Mouse (Mus musculus) brain, embryonic 14.5 days (tissue): ENCODE results near the gene Slc5a1. TPM values are rescaled to one million over a fixed set of nuclear protein-coding genes. Genes with fewer than 3 reads are reported as not detected.
A peak's percentile ranks its signal among the peaks of the same experiment; 100 is the strongest.

ENCODE experiments used
- DNase-seq: peaks from one replicate; pipeline ENCODE4 v3.0.0-alpha.2; 2011; ENCODE audit warnings: low read depth
- CTCF ChIP-seq: fragments of 200-500 bp; IDR thresholded peaks from 2 replicates; pipeline ENCODE4 v1.5.1; 2012; ENCODE audit warnings: inconsistent platforms, mild to moderate bottlenecking, moderate library complexity, borderline replicate concordance; ENCODE audit not compliant: insufficient read depth, insufficient read length; ENCODE audit errors: extremely low read depth
- POLR2A ChIP-seq: fragments of 200-500 bp; IDR thresholded peaks from 2 replicates; pipeline ENCODE4 v1.6.1; 2012; ENCODE audit warnings: mild to moderate bottlenecking, inconsistent platforms, borderline replicate concordance; ENCODE audit not compliant: poor library complexity, insufficient read depth, insufficient read length, severe bottlenecking; ENCODE audit errors: extremely low read depth
- polyA plus RNA-seq: library from polyadenylated mRNA; depleted of rRNA; stranded (reverse); fragments of >200 nt; gene quantifications from 2 replicates; pipeline ENCODE4 v1.2.3, GENCODE M21; 2012; rRNA removed

Slc5a1 gene
- polyA plus RNA-seq, 1 experiment, result 0.07 TPM

DNA sequence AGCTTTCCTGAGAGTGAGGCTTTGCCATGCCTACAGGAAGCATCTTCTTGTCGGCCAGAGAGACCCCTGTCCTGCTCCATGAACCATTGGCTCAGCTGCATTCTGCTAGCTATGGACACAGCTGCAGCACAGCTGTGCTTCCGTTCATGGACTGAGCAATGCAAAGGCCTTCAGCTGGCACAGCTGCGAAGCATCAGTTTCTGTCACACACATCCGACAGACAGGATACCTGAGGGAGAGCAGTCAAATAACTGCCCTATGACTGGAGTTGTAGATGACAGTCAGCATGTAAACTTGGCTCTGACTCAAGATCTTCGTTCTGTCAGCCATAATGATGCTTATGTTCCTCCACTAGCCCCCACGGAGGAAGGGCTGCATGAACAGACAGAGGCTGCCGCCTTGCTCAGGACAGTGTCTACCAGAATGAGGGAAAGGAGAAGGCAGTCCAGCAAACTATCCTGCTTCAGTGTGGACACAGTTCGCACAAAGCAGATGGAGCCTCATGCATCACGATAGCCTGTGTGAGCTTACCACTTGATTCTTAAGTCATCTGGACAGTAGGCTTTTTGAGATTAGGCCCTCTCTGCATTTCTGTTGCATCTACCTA lies 91.3 kb downstream of the Slc5a1 start:
- DNase-seq, result no peak
- TF ChIP-seq CTCF, result no peak
- TF ChIP-seq POLR2A, result no peak

DNA sequence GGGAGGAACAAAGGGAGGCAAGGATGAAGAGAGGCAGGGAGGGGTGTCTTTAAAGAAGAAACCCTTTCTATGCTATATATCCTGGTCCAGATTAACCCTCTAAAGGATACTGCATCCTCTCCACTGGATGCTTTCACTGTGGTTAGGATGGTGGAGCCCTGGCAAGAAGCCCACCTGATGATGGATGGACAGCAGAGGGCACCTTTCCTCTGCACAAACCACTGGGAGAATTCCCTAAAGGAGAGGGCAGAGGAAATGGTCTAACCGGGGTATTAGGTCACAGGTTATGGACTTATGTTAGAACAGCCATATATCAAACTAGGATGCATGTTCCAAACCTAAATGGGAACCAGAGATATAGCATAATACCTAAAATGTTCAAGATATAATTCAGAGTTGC lies 96.1 kb downstream of the Slc5a1 start:
- TF ChIP-seq CTCF, result no peak
- no peak for TF ChIP-seq POLR2A
- no peak for DNase-seq

DNA sequence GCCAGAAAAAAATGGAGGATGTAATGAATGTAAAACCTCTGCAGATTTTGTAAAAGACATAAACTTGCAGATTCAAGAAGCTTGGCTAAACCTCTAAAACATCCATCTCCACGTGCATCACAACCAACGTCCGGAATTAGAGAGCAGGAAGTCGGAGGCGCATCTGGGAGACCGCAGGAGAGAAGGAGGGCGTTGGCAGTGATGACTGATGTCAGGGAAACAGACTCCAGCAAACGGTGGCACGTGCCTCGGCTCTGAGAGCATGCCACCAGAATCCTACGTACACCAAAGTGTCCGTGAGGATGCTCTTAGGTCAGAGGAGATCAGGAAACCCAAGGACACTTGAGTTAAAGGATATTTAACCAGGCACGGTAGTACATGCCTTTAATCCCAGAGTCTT lies 97.7 kb downstream of the Slc5a1 start:
- no peak for DNase-seq
- TF ChIP-seq POLR2A, result no peak
- no peak for TF ChIP-seq CTCF

DNA sequence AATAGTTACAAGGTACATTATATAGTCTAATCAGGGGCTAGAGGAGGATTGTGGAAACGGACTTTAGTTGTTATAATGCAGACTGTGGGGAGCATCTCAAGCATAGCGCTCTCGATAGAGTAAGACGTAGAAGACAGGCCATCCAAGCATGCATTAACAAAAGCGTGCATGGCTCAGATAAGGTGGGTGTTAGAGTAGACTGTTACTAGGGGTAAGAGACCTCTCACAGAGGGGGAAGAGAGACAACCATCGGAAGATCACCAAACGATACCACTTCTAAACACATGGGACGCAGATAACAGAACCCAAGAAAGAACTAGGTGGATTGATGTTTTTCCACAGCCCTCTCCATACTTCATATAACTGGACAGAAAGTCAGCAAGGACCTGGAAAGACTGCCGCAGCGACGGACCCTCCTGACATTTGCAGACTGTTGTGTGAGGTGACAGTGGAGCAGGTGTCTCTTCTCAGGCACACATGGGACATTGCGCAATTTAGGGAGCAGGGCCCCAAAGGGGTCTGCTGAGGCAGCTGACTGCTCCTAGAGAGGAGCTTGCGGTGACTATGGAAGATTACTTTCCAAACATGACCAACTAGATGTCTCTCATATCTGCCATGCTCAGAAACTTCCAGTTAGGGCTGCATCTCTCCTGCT lies 98.6 kb downstream of the Slc5a1 start:
- no peak for TF ChIP-seq POLR2A
- TF ChIP-seq CTCF, result no peak
- DNase-seq, result no peak

DNA sequence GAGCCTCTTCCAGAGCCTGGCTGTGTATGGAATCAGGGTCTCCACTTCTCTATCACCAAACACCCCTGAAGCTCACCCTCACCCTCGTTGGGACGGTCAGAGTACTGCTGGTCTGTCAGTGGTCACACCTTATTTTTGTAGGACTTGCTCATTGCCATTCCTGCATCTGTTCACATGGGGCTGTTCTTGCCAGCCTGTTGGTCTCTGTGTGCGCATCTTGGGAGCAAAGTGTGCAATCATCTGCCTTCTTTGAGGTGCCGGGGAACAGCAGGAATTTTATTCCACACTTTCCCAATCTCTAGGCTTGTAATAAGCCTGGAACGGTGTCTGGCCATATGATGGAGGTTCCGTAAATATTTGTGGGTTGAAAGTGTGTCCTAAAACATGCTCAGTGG lies 99.1 kb downstream of the Slc5a1 start:
- TF ChIP-seq CTCF, result no peak
- no peak for TF ChIP-seq POLR2A
- DNase-seq, result no peak

DNA sequence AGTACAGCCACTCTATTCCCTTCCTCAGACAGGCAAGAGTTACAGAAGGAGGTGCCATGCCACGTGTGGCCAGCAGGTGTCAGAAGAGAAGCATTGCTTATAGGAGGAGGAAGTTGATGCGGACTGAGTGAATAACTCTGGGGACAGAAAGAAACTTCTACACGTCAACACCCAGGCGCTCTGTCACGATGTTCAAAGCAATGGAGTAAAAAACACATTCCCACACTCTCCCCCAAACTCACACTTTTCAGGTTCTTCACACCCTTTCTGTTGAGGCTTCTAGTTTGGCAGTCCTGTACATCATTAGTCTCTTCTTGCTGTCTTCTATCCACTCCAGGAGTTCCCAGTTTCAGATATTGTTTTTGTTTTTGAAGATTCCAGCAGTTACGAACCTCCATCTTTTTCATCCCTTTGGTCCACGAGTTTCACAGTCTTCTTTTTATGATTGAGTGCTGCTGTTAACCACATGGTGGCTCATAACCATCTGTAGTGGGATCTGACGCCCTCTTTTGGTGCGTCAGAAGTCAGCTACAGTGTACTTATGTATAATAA lies 99.7 kb downstream of the Slc5a1 start:
- peak; percentile 88 for DNase-seq
- TF ChIP-seq CTCF, result peak; percentile 94
- TF ChIP-seq POLR2A, result no peak

DNA sequence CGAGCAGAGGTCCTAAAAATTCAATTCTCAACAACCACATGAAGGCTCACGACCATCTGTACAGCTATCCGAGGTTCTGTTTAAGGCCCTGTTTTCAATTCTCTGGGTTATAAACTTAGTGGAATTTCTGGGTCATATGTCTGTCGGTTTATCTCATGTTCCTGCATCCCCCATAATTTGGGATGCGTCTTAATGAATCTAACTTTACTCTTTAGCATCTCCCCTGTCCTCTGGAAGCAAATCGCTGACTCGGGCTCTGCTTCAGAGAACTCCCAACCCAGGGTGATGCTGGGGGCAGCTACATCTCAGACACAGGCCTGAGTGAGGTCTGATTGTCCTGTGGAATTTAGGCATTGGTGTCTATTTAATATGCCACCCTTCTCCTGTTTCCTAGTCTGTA lies 100.3 kb downstream of the Slc5a1 start:
- DNase-seq, result no peak
- TF ChIP-seq POLR2A, result no peak
- TF ChIP-seq CTCF, result no peak

DNA sequence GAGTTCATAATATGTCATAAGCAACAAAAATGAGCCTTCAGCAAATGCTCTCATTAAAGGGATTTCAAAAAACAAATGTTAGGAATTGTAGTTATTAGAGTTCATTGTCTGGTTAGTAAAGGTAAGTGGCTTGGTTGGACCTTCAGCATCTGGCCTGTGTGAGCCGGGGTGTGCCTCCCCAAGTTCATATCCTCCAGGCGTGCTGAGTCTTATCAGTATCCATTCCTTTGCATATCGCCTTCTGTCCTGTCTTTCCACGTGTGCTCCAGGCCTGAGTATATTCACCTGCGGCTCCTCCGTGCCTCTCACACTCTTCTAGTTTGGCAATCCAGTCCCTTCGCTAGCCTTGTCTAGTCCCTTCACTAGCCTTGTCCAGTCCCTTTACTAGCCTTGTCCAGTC lies 102.3 kb downstream of the Slc5a1 start:
- no peak for TF ChIP-seq CTCF
- no peak for TF ChIP-seq POLR2A
- no peak for DNase-seq

DNA sequence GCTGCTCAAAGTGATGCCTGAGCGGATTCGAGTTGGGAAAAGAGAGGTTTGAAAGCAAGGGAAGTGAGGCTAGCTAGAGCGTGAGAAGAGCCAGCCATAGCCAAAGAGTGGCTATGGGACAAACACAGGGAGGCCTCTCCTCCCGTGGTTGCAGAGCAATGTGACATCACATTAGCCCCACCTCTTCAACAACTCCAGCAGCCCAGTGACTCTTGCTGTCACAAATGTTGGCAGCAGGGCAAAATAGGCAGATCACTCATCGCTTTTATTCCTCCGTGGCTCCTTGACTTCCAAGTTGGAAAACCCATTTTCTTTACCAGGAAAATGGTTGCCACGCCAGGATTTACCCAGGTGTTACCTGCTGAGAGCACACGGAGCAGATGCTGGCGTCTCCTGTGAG lies 103.1 kb downstream of the Slc5a1 start:
- TF ChIP-seq CTCF (no peak), POLR2A (no peak)
- no peak for DNase-seq

DNA sequence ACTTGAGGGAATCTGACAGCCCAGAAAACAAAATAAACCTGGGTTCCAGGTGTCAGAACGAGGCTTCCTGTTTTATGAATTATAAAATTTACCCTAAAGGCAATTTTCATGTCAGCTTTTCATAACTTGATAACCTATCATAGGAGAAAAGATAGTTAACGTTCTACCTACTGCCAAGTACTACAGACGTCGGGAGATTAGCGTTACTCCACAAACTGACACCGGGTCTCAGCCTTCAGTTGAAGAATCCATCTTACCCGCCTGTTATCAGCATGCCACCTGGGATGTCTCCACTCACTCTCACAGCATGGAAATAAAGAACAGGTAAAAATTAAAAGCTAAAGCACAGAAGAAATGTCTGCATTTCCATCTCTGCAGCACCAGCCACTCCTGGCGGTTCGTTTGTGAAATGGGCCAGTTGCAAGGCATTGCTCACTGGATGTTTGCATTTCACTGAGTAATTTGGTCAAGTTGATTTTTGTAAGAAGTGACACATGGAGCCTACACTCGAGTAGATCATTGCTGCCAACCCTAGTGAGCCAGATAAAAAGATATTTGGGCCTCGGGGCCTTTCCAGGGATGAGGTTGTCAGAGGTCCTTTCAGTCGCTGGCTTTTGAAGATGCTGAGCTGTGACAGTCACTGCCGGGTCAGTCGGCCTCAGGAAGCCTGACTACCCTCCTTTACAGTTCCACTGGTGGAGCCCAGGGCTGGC lies 104.7 kb downstream of the Slc5a1 start:
- TF ChIP-seq CTCF (no peak), POLR2A (no peak)
- no peak for DNase-seq

DNA sequence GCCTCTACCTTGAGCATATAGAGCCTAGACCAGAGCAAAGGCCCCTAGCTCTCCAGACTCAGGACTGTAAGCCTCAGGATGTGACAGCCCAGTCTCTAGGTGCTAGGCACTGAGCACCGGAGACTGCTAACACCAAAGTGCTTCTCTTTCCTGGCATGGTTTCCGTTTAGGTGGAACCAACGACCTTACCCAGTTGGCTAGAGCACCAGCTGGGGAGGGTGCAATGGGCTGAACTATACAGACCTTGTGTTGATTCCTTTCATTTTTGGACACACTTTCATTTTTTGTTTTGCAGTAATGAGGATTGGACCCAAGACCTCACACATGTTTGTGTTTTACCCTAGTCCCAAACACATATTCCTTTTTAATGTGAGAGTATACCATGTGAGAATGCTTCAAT lies 106.5 kb downstream of the Slc5a1 start:
- no peak for TF ChIP-seq POLR2A
- TF ChIP-seq CTCF, result no peak
- no peak for DNase-seq

DNA sequence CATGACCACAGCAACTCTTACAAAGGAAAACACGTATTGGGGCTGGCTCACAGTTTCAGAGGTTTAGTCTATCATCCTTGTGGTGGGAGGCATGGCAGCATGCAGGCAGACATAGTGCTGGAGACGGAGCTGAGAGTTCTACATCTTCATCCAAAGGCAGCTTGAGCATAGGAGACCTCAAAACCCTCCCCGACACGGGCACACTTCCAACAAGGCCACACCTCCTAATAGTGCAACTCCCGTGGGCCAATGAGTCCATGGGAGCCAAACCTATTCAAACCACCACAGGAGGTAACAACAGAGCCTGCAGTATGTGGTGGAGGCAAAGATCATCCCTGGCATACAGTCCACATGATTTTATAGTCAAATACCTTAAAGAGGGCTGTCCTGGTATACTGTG lies 107.2 kb downstream of the Slc5a1 start:
- TF ChIP-seq POLR2A (no peak), CTCF (no peak)
- no peak for DNase-seq

Other genes with a start within 250 kb of the Slc5a1 start
- 10.1 and 15.7 TPM in 2 replicates for gene Prr14l, start 250.0 kb upstream of the Slc5a1 start, polyA plus RNA-seq
- gene Depdc5, start 240.5 kb upstream of the Slc5a1 start, polyA plus RNA-seq, result 44.2 and 48.0 TPM in 2 replicates
- 379 and 484 TPM in 2 replicates for gene Ywhah, start 85.4 kb upstream of the Slc5a1 start, polyA plus RNA-seq
- 2.8 and 3.8 TPM in 2 replicates for gene Spon2, start 114.2 kb downstream of the Slc5a1 start, polyA plus RNA-seq
- 400 and 428 TPM in 2 replicates for gene Ctbp1, start 170.8 kb downstream of the Slc5a1 start, polyA plus RNA-seq
- 171 and 187 TPM in 2 replicates for gene Maea, start 231.3 kb downstream of the Slc5a1 start, polyA plus RNA-seq